Mouse (Mus musculus) G1E (cell line): ENCODE data around the gene P2rx1.

ENCODE experiments used
- CTCF ChIP-seq: IDR thresholded peaks from 2 replicates; pipeline ENCODE4 v1.5.1; 2012; ENCODE audit warnings: low read depth, low read length, inconsistent platforms, mixed read lengths
- GATA1 ChIP-seq: IDR thresholded peaks from 2 replicates; pipeline ENCODE4 v1.6.1; 2012; ENCODE audit warnings: borderline replicate concordance, low read length, inconsistent platforms, mixed read lengths
- POLR2AphosphoS5 ChIP-seq: IDR thresholded peaks from 2 replicates; pipeline ENCODE4 v1.6.1; 2012; ENCODE audit warnings: low read depth, low read length, inconsistent platforms; ENCODE audit not compliant: insufficient replicate concordance
- TAL1 ChIP-seq: conservative IDR thresholded peaks from 2 replicates; pipeline ENCODE4 v1.6.1; 2012; ENCODE audit warnings: low read depth, low read length, inconsistent platforms, mixed read lengths

- TF ChIP-seq CTCF (no peak), GATA1 (no peak), TAL1 (no peak), POLR2AphosphoS5 (no peak)
Observed at GRCm38 (mm10) chr11:73016103-73016420, 17.2 kb downstream of the P2rx1 start.
